Mouse (Mus musculus): Measurements from ENCODE around the gene Lsamp. TPM values are rescaled to one million over a fixed set of nuclear protein-coding genes. Genes with fewer than 3 reads are reported as not detected.

Lsamp gene
- total and polyA plus RNA-seq, 3 experiments = 0.97 to 2.3 (median 1.1) TPM

GRCm38 (mm10) chr16:40463411-40464058, 479.4 kb downstream of the Lsamp start:
- H3K4me3 ChIP-seq = no peak overlapping the region
- TF ChIP-seq EP300 (IDR thresholded peaks at IDR 0.05; ENCODE audit: insufficient read depth, low read depth, low read length) (no peak), POLR2A (IDR thresholded peaks at IDR 0.05; ENCODE audit: insufficient read depth, low read depth, low read length) (no peak), CTCF (IDR thresholded peaks at IDR 0.05) (no peak)
- intact Hi-C loops (cut with DNase I) = no loop called here
- no peak overlapping the region for H3K27ac ChIP-seq
- H3K4me1 ChIP-seq (ENCODE audit: control insufficient read depth, insufficient read depth, low read length) = no peaks in the 10 kb centered on the region
- H3K9ac ChIP-seq (ENCODE audit: low read depth, low read length) = no peak overlapping the region
- 71% methylated on average over 15 of the region's 15 CpGs for WGBS
- no peaks in the 10 kb centered on the region for H3K27me3 ChIP-seq (ENCODE audit: control insufficient read depth, insufficient read depth, low read length)
- no peak for DNase-seq
- H3K79me2 ChIP-seq (replicated peaks; ENCODE audit: control insufficient read depth, insufficient read depth, low read length) = no peaks in the 10 kb centered on the region
- H3K36me3 ChIP-seq (ENCODE audit: control insufficient read depth, insufficient read depth, low read length) = no peaks in the 10 kb centered on the region

GRCm38 (mm10) chr16:40466596-40466995, 482.4 kb downstream of the Lsamp start:
- Histone ChIP-seq H3K4me1 (ENCODE audit: control insufficient read depth, insufficient read depth, low read length) (no peaks in the 10 kb centered on the region), H3K27me3 (ENCODE audit: control insufficient read depth, insufficient read depth, low read length) (no peaks in the 10 kb centered on the region), H3K36me3 (ENCODE audit: control insufficient read depth, insufficient read depth, low read length) (no peaks in the 10 kb centered on the region), H3K27ac (no peak overlapping the region), H3K79me2 (replicated peaks; ENCODE audit: control insufficient read depth, insufficient read depth, low read length) (no peaks in the 10 kb centered on the region), H3K9ac (ENCODE audit: low read depth, low read length) (no peak overlapping the region), H3K4me3 (no peak overlapping the region)
- TF ChIP-seq CTCF (IDR thresholded peaks at IDR 0.05) (peak; percentile 63), POLR2A (IDR thresholded peaks at IDR 0.05; ENCODE audit: insufficient read depth, low read depth, low read length) (no peak)
- intact Hi-C loops (cut with DNase I) = loop anchor here (5.0 kb wide), 1 partner anchor 501 kb away; no protein-coding TSS in a partner anchor
- 15% methylated on average over 8 of the region's 8 CpGs for WGBS
- DNase-seq = no peak

GRCm38 (mm10) chr16:40470946-40471345, 486.8 kb downstream of the Lsamp start:
- WGBS = 41% methylated on average over 6 of the region's 6 CpGs
- Histone ChIP-seq H3K27me3 (ENCODE audit: control insufficient read depth, insufficient read depth, low read length) (no peaks in the 10 kb centered on the region), H3K9ac (ENCODE audit: low read depth, low read length) (no peak overlapping the region), H3K79me2 (replicated peaks; ENCODE audit: control insufficient read depth, insufficient read depth, low read length) (no peaks in the 10 kb centered on the region), H3K4me3 (no peak overlapping the region), H3K36me3 (ENCODE audit: control insufficient read depth, insufficient read depth, low read length) (no peaks in the 10 kb centered on the region), H3K4me1 (ENCODE audit: control insufficient read depth, insufficient read depth, low read length) (no peaks in the 10 kb centered on the region), H3K27ac (no peak overlapping the region)
- no peak for TF ChIP-seq CTCF (IDR thresholded peaks at IDR 0.05)
- no peak for TF ChIP-seq EP300 (IDR thresholded peaks at IDR 0.05; ENCODE audit: insufficient read depth, low read depth, low read length)
- TF ChIP-seq POLR2A (IDR thresholded peaks at IDR 0.05; ENCODE audit: insufficient read depth, low read depth, low read length) = no peak
- DNase-seq = no peak
- intact Hi-C loops (cut with DNase I) = no loop called here

GRCm38 (mm10) chr16:40471967-40472366, 487.8 kb downstream of the Lsamp start:
- H3K79me2 ChIP-seq (replicated peaks; ENCODE audit: control insufficient read depth, insufficient read depth, low read length) = no peaks in the 10 kb centered on the region
- TF ChIP-seq CTCF (IDR thresholded peaks at IDR 0.05) (no peak), EP300 (IDR thresholded peaks at IDR 0.05; ENCODE audit: insufficient read depth, low read depth, low read length) (no peak), POLR2A (IDR thresholded peaks at IDR 0.05; ENCODE audit: insufficient read depth, low read depth, low read length) (no peak)
- intact Hi-C loops (cut with DNase I) = no loop called here
- no peak overlapping the region for H3K9ac ChIP-seq (ENCODE audit: low read depth, low read length)
- H3K27me3 ChIP-seq (ENCODE audit: control insufficient read depth, insufficient read depth, low read length) = no peaks in the 10 kb centered on the region
- 61% methylated on average over 5 of the region's 5 CpGs for WGBS
- H3K36me3 ChIP-seq (ENCODE audit: control insufficient read depth, insufficient read depth, low read length) = no peaks in the 10 kb centered on the region
- no peak overlapping the region for H3K4me3 ChIP-seq
- H3K4me1 ChIP-seq (ENCODE audit: control insufficient read depth, insufficient read depth, low read length) = no peaks in the 10 kb centered on the region
- DNase-seq = no peak
- H3K27ac ChIP-seq = no peak overlapping the region

- no peaks in the 10 kb centered on the region for H3K4me1 ChIP-seq (ENCODE audit: control insufficient read depth, insufficient read depth, low read length)
- no peak for DNase-seq
- H3K27ac ChIP-seq = no peak overlapping the region
- WGBS = 78% methylated on average over 2 of the region's 2 CpGs
- TF ChIP-seq CTCF (IDR thresholded peaks at IDR 0.05) (no peak), EP300 (IDR thresholded peaks at IDR 0.05; ENCODE audit: insufficient read depth, low read depth, low read length) (no peak), POLR2A (IDR thresholded peaks at IDR 0.05; ENCODE audit: insufficient read depth, low read depth, low read length) (no peak)
- H3K9ac ChIP-seq (ENCODE audit: low read depth, low read length) = no peak overlapping the region
- no peaks in the 10 kb centered on the region for H3K27me3 ChIP-seq (ENCODE audit: control insufficient read depth, insufficient read depth, low read length)
- intact Hi-C loops (cut with DNase I) = no loop called here
- H3K4me3 ChIP-seq = no peak overlapping the region
- H3K79me2 ChIP-seq (replicated peaks; ENCODE audit: control insufficient read depth, insufficient read depth, low read length) = no peaks in the 10 kb centered on the region
- no peaks in the 10 kb centered on the region for H3K36me3 ChIP-seq (ENCODE audit: control insufficient read depth, insufficient read depth, low read length)
Measured at GRCm38 (mm10) chr16:40491606-40492005, 507.4 kb downstream of the Lsamp start.

- no peak overlapping the region for H3K4me3 ChIP-seq
- no peaks in the 10 kb centered on the region for H3K27me3 ChIP-seq (ENCODE audit: control insufficient read depth, insufficient read depth, low read length)
- no peak overlapping the region for H3K27ac ChIP-seq
- DNase-seq = no peak
- H3K4me1 ChIP-seq (ENCODE audit: control insufficient read depth, insufficient read depth, low read length) = no peaks in the 10 kb centered on the region
- no peaks in the 10 kb centered on the region for H3K36me3 ChIP-seq (ENCODE audit: control insufficient read depth, insufficient read depth, low read length)
- no peak overlapping the region for H3K9ac ChIP-seq (ENCODE audit: low read depth, low read length)
- TF ChIP-seq CTCF (IDR thresholded peaks at IDR 0.05) (no peak), POLR2A (IDR thresholded peaks at IDR 0.05; ENCODE audit: insufficient read depth, low read depth, low read length) (no peak), EP300 (IDR thresholded peaks at IDR 0.05; ENCODE audit: insufficient read depth, low read depth, low read length) (no peak)
- 60% methylated on average over 3 of the region's 3 CpGs for WGBS
- no peaks in the 10 kb centered on the region for H3K79me2 ChIP-seq (replicated peaks; ENCODE audit: control insufficient read depth, insufficient read depth, low read length)
- intact Hi-C loops (cut with DNase I) = no loop called here
Measured at GRCm38 (mm10) chr16:40504262-40504960, 520.2 kb downstream of the Lsamp start.
